Mouse (Mus musculus) cerebellum, adult 2 months (tissue): Measurements from ENCODE around the gene Nat8f1. TPM values are rescaled to one million over a fixed set of nuclear protein-coding genes. Genes with fewer than 3 reads are reported as not detected.
"Not testable (repeated sequence)": the region's sequence is repeated elsewhere in the genome, so short reads cannot be mapped to it uniquely, and the experiment has no call there.

Experiments
- DNase-seq, 2 experiments: peaks; one replicate each; pipeline ENCODE4 v3.0.0; 2021
- H3K27ac ChIP-seq: fragments of 200-500 bp; 2 replicates; pipeline ENCODE4 v1.5.1; 2012; ENCODE audit warnings: low read length, control low read depth, inconsistent platforms; ENCODE audit not compliant: insufficient read depth
- H3K27me3 ChIP-seq: fragments of 200-500 bp; 2 replicates; pipeline ENCODE4 v1.6.1; 2012; ENCODE audit warnings: inconsistent platforms, mild to moderate bottlenecking, low read length, moderate library complexity; ENCODE audit not compliant: control insufficient read depth, insufficient read depth
- H3K4me1 ChIP-seq: fragments of 200-500 bp; 2 replicates; pipeline ENCODE4 v1.6.1; 2011; ENCODE audit warnings: low read length; ENCODE audit not compliant: control insufficient read depth, insufficient read depth
- H3K4me3 ChIP-seq: fragments of 200-500 bp; replicated peaks from 2 replicates; pipeline ENCODE3; 2011; ENCODE audit warnings: mild to moderate bottlenecking, low read depth, low read length, control low read depth; ENCODE audit not compliant: insufficient read depth
- CTCF ChIP-seq: fragments of 200-500 bp; IDR thresholded peaks from 2 replicates; pipeline ENCODE4 v1.5.1; 2011; ENCODE audit warnings: low read depth, mild to moderate bottlenecking, control low read depth, low read length, moderate library complexity, borderline replicate concordance; ENCODE audit not compliant: insufficient read depth
- POLR2A ChIP-seq: fragments of 200-500 bp; IDR thresholded peaks from 2 replicates; pipeline ENCODE4 v1.6.1; 2011; ENCODE audit warnings: low read length, control low read depth, borderline replicate concordance; ENCODE audit not compliant: insufficient read depth
- WGBS: fragments of 180-500 bp; shearing (Covaris S2); methylation state at CpG from one replicate; pipeline ENCODE4 v1.1.7; 2018; 5-methylcytosine and 5-hydroxymethylcytosine counted together
- polyA plus RNA-seq: library from polyadenylated mRNA; depleted of rRNA; stranded (reverse); fragments of >200 nt; gene quantifications from 2 replicates; pipeline ENCODE4 v1.2.3, GENCODE M21; 2012

Gene Nat8f1
- polyA plus RNA-seq, 1 experiment, result 49.1 TPM

- WGBS, result 67% methylated on average over 25 of the region's 25 CpGs
- H3K27me3 ChIP-seq, H3K4me3 ChIP-seq, H3K4me1 ChIP-seq, H3K27ac ChIP-seq: not testable (repeated sequence)
- TF ChIP-seq CTCF, result peak; percentile 55; the same call in 1 of the 2 replicates
- peak in 1 of 2 experiments; percentile 50 for DNase-seq
Observed at GRCm38 (mm10) chr6:85895061-85895648, 20.3 kb downstream of the Nat8f1 start.

- Histone ChIP-seq H3K4me3 (no peak overlapping the region), H3K27ac (no peak overlapping the region), H3K27me3 (no peaks in the 10 kb centered on the region), H3K4me1 (no peaks in the 10 kb centered on the region)
- no peak for DNase-seq
- TF ChIP-seq POLR2A (no peak), CTCF (no peak)
- 94% methylated on average over 2 of the region's 2 CpGs for WGBS
Observed at GRCm38 (mm10) chr6:85888961-85889360, 26.5 kb downstream of the Nat8f1 start.

- H3K4me3 ChIP-seq, result no peak overlapping the region
- 91% methylated on average over 1 of the region's 1 CpGs for WGBS
- TF ChIP-seq CTCF (no peak), POLR2A (no peak)
Observed at GRCm38 (mm10) chr6:85884311-85884710, 31.2 kb downstream of the Nat8f1 start.

GRCm38 (mm10) chr6:85883246-85883645, 32.2 kb downstream of the Nat8f1 start:
- not testable (repeated sequence) for H3K4me3 ChIP-seq, H3K4me1 ChIP-seq, H3K27me3 ChIP-seq, DNase-seq, H3K27ac ChIP-seq
- WGBS, result 92% methylated on average over 9 of the region's 9 CpGs

More at GRCm38 (mm10) chr6:85884311-85884710, 31.2 kb downstream of the Nat8f1 start:
- Histone ChIP-seq H3K27ac (no peak overlapping the region), H3K4me1 (no peaks in the 10 kb centered on the region), H3K27me3 (no peaks in the 10 kb centered on the region)
- DNase-seq, result no peak

- WGBS, result 70% methylated on average over 5 of the region's 5 CpGs
- not testable (repeated sequence) for H3K27ac ChIP-seq, H3K4me1 ChIP-seq, H3K4me3 ChIP-seq, DNase-seq, H3K27me3 ChIP-seq
Observed at GRCm38 (mm10) chr6:85869006-85869405, 46.5 kb downstream of the Nat8f1 start, which contains the start of gene Nat8f2. Gene Nat8f2, minus strand, starts transcription at chr6:85869158.

- no peak for DNase-seq
- Histone ChIP-seq H3K4me1 (no peaks in the 10 kb centered on the region), H3K27me3 (no peaks in the 10 kb centered on the region), H3K4me3 (no peak overlapping the region), H3K27ac (no peak overlapping the region)
- TF ChIP-seq CTCF (no peak), POLR2A (no peak)
- 85% methylated on average over 8 of the region's 8 CpGs for WGBS
Observed at GRCm38 (mm10) chr6:85867726-85868690, 47.5 kb downstream of the Nat8f1 start.

- H3K4me3 ChIP-seq, H3K27me3 ChIP-seq, DNase-seq, H3K27ac ChIP-seq, H3K4me1 ChIP-seq: not testable (repeated sequence)
- 43% methylated on average over 1 of the region's 1 CpGs for WGBS
Observed at GRCm38 (mm10) chr6:85866995-85867394, 48.5 kb downstream of the Nat8f1 start.

GRCm38 (mm10) chr6:85866166-85866565, 49.3 kb downstream of the Nat8f1 start:
- H3K4me3 ChIP-seq, DNase-seq, H3K27me3 ChIP-seq, H3K27ac ChIP-seq, H3K4me1 ChIP-seq: not testable (repeated sequence)
- WGBS, result 84% methylated on average over 3 of the region's 3 CpGs

- H3K4me1 ChIP-seq, H3K4me3 ChIP-seq, H3K27me3 ChIP-seq, H3K27ac ChIP-seq: not testable (repeated sequence)
- 21% methylated on average over 6 of the region's 7 CpGs for WGBS
- peak in 1 of 2 experiments; percentile 37 for DNase-seq
Observed at GRCm38 (mm10) chr6:85864900-85865639, 50.4 kb downstream of the Nat8f1 start.
